Mouse (Mus musculus): ENCODE results near the gene F5.

Gene F5

DNA sequence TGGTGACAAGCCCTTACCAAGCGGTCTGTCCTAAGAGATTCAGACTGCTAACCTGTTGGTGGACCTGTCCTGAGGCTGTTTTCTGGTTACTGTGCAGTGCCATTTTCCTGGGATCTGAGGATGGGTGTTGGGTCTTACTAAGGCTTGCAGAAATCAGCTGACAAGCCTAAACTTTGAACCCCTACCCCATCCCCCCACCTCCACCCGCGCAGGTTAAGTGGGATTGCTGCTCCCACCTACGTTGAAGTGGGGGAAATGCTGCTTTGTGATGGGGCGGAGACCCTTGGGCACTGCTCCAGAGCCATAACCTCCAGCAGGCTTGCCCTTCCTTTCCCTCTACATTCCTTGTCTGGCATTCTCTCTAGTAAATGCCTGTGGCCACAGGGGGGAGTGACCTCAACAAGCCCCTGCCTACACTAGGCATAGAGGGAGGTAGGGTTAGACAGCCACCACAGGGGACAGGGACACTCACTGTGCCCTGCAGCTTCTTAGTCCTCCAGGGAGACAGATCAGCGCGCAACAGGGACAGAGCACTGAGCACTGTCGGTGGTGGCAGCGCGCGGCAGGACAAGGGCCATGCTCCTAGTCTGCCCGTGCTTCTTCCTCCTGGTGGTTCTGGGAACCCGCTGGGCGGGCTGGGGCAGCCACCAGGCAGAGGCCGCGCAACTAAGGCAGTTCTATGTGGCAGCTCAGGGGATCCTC lies at the start of gene F5:
TSS of gene F5 (plus strand) at position 452 of the 702 bp plus-strand sequence.
- peak; percentile 20 to 47 for DNase-seq

DNA sequence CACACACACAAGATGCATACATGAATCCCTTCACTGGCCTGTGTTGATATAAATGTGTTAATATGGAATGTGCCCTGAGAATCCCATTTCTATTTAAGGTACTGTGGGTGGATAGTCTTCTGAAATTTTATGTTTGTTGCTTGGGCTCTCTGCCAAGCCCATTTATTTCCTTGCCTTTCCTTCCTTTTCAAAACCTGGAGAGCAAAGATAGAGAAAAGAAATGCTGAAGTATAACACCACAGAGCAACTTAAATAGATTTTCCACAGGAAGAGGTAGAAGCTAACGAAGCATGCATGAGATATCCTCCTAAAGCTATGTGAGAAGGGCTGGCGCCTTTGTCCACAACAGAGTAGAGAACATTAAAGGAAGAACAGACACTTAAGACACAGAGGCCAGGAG lies 41.9 kb upstream of the F5 start:
- DNase-seq: no peak

DNA sequence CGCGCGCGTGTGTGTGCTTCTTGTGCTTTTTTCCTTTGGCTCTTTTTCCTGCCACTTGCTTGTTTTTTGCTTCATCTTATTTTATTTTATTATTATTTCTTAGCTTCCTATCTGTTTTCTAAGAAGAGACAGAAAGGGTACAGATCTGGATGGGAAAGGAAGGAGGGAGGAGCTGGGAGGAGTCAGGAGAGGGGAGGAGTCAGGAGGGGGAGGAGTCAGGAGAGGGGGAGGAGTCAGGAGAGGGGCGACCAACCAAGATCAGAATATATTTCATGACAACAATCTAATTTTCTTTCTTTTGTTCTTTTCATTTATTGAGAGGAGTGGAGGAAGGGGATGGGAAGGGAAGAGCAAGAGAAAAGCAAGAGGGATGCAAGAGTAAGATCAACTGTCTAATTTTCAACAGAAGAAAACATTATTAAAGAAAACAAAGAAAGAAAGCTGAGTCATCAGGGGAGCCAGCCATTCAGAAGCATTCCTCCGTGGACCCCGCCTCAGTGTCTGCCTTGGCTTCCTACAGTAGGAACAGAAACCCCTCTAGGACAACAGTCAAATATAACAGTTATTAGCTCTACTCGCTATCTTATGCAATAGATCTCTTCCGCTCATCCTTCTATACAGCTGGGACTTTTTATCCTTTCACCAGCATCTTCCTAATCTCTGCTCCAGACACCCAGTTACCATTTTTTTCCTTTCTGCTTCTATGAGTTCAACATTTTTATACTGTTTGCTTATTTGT lies 40.9 kb upstream of the F5 start:
- no peak for DNase-seq

DNA sequence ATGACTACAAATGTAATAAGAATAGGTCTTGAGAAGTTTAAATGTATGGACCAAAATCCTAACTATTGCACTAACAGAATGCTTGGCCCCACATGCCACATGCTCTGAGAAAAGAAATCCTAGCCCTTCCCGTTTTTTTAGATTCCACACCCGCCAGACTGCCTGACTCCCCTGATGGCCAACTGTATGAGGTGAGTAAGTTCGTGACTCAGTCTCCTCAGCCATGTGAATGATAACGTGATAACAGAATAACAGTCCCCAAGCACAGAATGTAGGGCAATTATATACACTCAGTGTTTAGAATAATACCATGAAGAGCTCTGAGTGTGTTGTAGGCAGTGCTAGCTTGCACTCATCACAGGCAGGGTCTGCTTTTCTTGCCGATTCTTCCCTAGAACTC lies 37.4 kb upstream of the F5 start:
- DNase-seq: no peak

DNA sequence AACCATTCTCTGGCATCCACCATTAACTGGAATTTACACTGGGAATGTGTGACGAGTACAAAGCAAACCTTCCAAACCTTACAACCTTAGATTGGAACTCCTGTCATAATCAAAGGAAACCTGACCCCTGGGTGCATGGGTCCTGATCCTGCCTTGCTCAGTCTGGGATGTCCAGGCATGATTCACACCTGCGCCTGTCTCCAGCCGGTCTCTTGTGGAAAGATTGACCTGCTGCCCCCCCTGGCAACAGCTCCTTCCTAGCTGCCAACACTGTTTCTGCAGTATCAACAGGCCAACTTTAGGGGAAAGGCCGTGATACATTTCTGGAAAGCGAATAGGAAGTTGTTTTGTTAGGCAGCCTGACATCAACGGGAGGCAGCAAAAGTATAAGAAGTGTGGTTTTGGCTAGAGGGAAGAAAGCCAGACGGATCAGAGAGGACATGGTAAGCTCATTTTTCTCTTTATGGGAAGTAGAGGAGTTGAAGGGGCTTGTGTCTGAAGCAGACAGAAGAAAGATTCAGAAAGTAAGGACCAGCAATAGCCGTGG lies 36.6 kb upstream of the F5 start, which contains the start of gene Selp:
TSS of gene Selp (plus strand) at position 318 of the 547 bp plus-strand sequence.
- DNase-seq: peak; percentile 16 to 55

DNA sequence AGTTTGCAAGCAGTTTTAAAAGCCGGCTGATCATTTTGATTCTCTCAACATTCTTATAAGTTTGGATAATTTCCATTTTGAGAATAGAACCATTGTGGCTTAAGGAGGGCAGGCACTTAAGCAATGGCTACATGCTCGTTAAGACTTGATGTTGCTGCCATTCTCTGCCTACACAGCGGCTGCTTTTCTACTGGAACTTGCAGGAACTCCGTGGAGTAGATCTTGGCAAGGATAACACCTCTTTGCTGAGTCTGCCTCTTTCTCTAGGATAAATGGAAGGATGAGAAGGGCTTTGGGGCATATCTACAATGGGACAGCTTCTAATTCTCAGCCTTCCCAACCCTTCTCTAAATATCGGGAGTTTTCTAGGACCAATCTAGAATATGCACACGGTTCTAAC lies 36.0 kb upstream of the F5 start:
- DNase-seq: no peak

DNA sequence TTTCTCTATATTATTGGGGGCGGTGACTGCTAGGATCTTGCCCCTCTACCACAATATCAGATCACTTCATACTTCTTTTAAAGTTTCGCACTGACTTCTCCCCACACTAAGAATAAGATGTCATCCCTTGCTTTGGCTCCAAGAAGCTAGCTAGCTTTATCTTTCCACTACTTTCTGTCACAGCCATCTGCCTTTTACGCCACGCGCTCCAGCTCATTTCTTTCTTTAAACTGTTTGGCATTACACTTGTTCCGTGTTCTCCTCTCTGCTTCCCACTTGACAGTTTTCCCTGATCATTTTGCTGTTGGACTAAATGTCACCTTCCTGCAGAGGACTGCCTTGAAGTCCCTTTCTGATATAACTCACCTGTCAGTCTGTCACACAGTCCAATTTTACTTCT lies 33.8 kb upstream of the F5 start:
- DNase-seq: no peak

DNA sequence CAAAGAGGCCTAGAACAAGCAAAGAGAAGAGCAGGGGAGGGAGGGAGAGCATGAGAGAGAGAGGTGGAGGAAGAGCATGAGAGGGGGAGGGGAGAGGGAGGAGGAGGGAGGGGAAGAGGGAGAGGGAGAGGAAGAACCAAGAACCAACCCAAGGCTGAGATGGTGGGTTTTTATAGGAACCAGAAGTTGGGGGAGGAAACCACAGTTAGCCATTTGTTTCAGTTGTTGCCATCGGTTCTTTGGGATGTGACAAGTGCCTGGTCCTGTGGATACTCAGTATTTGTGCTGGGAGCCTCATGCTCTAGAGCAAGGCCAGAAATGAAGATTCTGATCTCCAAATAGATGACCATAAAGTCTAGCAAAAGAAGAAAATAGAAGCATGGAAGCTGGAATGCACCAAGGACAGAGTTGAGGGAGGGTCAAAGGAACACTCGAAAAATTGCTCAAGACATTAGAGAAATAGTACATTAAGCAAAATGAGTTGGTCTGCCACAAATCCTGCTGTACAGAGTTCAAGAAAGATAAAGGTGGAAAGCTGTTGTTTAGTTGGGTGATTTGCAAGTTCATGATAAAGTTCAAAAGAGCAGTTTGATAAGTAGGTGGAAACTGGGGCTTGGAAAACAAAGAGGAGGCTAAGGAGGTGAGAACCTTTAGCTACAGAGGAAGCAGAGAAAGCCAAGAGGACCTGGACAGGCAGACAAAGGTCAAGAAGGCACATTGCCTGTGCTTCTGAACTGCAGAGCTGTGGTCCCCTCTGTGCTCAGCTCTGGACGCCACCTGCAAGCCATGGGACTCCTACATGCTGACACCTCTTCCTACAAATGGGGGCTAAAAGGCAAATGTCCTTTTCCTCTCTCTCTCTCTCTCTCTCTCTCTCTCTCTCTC lies 31.5 kb upstream of the F5 start:
- DNase-seq: no peak

DNA sequence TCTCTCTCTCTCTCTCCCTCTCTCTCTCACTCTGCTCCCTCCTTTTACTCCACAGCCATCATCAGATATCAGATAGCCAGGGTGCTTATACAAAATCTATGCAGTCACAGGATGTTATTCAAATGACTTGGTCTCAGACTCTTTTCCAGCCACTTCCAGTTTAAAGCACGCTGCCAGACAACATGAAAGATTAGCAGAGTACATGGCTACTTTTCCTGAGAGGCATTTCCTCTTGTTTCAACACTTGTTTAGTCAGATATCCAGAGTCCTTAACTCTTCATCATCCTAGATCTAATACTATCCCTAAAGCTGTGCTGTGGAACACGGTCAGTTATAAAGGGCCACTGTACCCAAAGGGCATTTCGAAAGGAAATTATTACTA lies 30.9 kb upstream of the F5 start:
- no peak for DNase-seq

DNA sequence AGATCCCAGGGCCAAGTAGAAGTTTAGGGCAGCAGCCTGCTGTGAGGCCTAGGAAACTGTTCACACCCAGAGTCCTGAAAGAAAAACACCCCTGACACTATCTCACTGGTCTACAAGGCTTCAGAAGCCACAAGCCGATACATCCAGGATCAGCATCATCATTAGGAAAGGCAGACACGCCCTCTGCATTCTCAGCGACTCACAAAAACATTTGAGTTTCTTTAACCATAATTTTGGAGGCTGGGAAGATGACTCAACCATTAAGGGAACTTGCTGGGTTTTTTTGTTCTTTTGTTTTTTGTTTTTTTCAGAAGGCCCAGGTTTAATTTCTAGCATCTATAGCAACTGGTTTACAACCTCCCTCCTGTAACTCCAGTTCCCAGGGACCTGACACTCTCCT lies 27.8 kb upstream of the F5 start:
- no peak for DNase-seq

DNA sequence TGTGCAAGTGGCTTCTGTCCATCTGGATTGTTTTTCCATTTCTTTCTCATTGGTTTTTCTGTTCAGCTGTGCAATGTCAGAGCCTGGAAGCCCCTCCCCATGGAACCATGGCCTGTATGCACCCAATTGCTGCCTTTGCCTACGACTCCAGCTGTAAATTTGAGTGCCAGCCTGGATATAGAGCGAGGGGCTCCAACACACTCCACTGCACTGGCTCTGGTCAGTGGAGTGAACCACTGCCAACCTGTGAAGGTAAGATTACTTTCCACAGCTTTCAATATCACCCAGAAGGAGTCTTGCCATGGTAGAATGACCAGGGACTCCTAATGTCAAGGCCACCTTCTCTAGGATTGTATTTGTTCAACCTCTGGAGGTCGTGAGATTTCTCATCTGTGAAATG lies 21.6 kb upstream of the F5 start:
- DNase-seq: no peak

DNA sequence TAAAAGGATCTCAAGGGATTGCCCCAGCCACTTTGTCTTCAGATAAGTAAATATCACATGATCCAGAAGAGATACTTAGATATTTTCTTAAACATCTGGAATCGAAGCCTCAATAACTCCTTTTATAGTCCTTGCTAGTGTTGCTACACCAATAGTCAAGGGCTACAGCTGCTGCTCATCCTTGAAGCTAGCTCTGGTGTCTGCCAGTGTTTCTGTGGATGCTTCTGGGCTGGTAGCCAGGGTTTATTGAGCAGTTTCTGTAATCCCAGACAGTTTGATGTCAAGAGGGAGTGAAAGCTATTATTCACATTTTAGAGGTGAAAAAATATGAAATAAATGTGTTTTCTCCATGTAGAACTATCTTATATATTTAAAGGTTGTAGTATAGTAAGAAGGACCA lies 19.0 kb upstream of the F5 start:
- no peak for DNase-seq

DNA sequence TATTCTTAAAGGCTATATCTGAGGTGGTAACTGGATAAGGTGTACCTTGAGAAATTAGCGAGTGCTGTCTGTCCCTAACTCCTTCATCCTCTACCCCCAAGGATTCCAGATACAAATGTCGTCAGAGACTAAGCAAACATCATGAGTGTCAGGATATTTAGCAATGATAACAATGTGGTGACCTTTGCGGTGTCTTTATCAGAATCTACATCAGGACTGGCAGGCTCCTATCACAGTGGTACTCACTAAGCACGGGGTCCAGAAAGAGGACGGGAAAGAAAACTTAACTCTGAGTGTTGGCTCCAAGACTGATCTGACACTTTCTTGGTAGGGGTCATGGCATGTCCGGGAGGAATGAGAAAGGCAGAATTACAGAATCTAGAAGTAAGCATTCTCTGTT lies 17.5 kb upstream of the F5 start:
- DNase-seq: no peak

DNA sequence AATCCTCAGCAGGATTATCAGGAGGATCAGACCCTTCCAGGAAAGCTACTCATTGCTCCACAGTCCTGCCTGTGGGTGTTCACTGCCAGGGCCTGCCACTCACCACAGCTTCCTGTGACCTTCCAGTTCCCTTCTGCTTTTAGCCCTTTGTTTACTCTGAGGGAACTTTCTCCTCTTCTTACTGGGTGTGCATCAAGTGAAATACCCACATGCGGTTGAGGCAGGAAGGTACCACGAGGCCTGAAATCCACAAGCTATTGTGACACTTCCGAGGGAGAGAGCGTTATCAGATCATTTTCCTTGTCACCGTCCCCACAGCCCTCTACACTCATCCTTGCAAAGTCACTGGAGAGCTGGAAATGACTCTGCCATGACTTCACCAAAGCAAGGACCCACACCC lies 16.3 kb upstream of the F5 start:
- no peak for DNase-seq

DNA sequence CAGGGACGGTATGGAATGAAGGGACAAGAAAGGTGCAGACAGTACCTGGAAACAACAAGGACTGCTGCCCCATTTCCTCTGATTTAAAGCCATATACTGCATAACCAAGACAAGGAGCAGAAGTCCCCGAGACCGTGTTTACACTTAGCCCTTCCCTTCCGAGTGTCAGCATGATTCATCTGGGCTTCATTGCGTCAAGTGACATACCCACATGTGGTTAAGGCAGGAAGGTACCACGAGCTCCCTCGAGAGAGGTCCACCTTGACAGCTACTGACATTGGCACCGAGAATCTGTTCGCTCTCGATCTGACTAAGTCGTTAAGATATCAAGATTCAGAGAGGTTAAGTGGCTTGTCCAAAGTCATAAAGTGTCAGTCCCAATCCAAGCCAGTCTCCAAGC lies 15.7 kb upstream of the F5 start:
- no peak for DNase-seq

DNA sequence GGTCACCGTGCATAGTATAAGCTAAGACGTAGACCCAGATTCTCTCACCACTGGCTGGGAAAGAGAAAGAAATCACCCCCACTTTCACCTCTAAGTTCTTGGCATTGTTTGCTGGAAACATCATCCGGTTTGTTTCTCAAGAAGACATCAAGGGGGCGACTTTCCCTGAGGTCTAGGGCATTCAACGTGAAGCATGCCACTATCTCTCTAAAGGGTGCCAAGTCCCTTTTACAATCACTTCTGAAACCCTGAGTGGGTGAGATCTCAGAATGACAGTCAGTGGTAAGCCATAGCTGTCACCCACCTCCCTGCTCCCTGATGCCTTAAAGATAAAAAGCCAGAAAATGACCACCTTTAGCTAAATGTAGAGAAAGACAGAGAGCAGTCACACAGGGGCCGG lies 15.0 kb upstream of the F5 start:
- DNase-seq: no peak

DNA sequence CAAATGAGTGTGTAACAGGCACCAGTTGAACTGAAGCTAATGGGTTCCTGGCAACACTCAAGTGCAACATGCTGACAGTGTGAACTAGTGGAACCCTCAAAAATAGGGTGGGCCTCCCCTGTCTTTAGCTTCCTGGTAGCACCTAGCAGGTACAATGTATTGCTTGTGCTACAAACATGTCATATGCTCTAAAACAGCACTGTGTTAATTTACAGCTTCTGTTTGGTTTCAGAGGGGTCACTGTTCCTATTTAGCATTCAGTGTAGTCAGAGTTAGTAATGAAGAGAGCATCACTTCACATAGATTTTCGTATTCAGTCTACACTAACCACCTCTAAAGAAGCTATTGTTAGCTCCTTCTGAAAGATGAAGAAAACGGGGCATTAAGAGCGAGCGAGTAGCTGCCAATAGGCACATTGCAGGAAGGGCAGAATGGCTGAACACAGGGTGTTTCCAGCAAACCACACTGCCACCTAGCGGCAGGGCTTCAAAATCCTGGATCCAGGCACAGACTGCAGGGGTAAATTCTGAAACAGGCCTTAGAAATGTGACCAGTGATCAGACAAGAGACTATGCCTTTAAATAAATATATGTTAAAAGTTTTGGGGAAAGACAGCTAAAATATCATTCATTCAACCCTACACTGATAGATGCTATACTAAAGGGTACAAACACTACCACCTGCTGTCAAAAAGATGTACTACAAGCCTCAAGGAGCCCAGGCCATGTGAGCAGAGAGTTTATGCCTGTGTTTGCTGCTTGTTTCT lies 13.1 kb upstream of the F5 start:
- DNase-seq: peak; percentile 76 to 86

DNA sequence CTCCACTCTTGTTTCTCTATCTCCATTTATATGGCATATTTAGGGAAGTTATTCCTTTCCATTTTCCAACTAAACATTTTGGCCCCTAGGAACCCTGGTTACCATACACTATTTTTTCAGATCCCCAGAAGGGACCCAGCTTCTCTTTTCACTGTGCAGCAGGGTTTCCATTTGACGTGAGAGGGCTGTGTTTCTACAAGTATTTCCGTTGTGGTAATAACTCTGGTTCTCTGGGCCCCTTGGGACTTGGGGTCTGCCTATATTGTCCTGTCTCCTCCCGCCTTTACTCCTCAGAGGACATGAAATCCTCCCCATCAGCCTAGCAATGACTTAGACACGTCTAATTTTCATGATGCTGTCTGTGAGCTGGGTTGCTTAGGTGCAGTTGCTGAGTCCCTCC lies 12.2 kb upstream of the F5 start:
- DNase-seq: no peak

DNA sequence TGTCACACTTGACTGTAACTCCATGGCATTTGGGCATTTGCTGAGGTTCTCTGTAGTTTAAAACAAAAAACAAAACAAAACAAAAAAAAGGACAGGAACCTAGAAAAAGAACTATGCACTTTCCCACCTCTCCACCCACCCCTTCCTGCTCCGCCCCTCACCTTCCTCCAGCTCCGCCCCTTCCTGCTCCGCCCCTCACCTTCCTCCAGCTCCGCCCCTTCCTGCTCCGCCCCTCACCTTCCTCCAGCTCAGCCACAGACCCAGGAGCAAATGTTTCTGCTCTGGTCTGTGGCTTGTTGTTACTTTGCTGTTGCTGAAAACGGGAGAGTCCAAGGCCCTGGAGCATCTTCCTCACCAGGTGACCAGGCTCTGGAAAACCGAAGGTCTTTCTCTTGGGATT lies 2.6 kb upstream of the F5 start:
- no peak for DNase-seq

DNA sequence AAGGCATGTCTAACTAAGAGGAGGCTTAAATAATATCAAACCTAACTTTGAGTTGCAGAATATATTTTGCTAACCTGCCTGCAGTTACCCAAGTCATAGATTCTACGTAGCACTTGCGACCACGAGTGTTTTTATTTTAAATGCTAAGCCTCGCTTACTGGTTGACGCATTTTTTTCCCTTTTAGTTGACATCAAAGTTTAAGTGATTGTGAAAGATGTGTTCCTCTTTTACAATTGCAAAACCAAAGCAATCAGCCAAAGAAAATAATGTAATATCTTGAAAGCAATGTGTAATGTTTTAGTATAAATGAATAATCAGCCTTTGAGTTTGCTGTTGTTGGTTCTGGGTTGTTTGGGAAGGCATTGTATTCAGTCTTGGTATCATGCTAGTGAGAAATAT lies 1.2 kb downstream of the F5 start:
- no peak for DNase-seq

DNA sequence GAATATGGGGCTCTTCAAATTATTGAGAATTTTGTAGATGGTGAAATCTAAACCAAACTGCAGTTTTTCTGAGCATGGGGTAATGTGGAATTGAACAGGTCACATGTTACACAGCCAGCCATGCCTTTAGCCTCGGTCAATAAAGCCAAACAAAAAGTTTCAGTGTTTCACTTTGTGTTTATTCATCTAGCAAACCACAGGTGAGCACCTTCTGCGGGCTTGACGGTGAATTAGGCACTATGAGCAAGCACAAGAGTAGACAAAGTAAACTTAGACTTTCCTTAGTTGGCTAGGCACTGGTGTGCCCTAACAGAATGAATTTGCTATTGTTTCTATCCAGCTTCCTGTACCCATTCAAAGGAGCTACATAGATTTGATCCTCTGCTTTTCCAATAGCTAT lies 3.3 kb downstream of the F5 start:
- no peak for DNase-seq

DNA sequence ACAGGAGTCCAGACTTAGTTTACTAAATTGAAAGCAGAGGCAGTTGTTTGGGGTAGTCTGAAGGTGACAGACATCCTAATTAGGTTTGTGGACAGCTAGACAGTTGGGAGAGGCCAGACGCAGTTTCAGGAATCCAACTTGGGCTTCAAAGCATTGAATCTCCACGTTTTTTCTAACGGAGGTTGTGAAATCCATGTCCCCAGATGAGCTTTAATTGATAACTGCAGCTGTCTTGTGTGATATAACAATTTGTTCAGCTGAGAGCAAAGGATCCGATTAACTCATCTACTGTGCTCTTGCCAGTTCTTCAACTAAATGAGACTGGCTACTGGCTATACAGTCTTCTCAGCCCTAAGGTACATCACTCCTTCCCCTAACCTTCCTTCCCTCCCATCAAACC lies 6.9 kb downstream of the F5 start:
- DNase-seq: no peak

DNA sequence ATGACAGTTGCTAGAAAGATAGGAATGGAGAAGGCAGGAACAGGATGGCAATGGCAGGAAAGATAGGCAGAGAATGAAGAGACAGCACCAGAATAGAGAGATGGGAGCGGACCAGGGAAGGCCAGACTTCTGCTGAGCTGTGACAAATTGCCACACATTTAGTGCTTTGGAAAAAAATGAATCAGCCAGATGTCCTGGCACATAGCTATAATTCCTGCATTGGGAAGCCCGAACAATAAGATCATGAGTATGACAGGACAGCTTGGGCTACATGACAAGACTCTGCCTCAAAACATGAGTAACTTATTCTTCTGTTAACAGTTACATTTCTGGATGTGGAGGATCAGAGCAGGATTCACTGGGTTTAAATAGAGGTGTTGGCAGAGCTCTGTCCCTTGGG lies 8.1 kb downstream of the F5 start:
- DNase-seq: no peak
